Mouse (Mus musculus) ES-Bruce4 (cell line): ENCODE measurements at regions not wholly inside any gene's neighbourhood (a gene's known extent, or its start where the extent isn't known, plus 50 kb on each side); places are given as distances from the start of the nearest gene placed in this dataset.

Experiments used
- CTCF ChIP-seq: IDR thresholded peaks from one replicate; pipeline ENCODE4 v1.8.1; 2011; ENCODE audit warnings: low read depth, low read length
- EP300 ChIP-seq: IDR thresholded peaks from 2 replicates; pipeline ENCODE4 v1.6.1; 2011; ENCODE audit warnings: low read depth, low read length; ENCODE audit not compliant: insufficient read depth
- POLR2A ChIP-seq: IDR thresholded peaks from one replicate; pipeline ENCODE4 v1.8.1; 2011; ENCODE audit warnings: low read length; ENCODE audit not compliant: insufficient read depth

- TF ChIP-seq POLR2A: no peak
- TF ChIP-seq CTCF: no peak
- TF ChIP-seq EP300: no peak
Observed at GRCm38 (mm10) chr4:106024591-106024990, 234.9 kb downstream of the Gm12728 start.
